Mouse (Mus musculus) hindbrain, embryonic 12.5 days (tissue): ENCODE measurements around the gene Pfn3. TPM values are rescaled to one million over a fixed set of nuclear protein-coding genes. Genes with fewer than 3 reads are reported as not detected.
A peak's percentile ranks its signal among the peaks of the same experiment; 100 is the strongest.

Source experiments
- ATAC-seq: fragments of 200-750 bp; cut with Nextera tagmentation; 2 replicates; pipeline ENCODE4 v1.8.0; 2017; ENCODE audit warnings: moderate TSS enrichment; ENCODE audit not compliant: low FRiP score
- H3K27ac ChIP-seq: fragments of 300-500 bp; sonication (generic); 2 replicates; pipeline ENCODE4 v1.5.1; 2016; ENCODE audit warnings: mild to moderate bottlenecking
- H3K27me3 ChIP-seq: fragments of 300-500 bp; sonication (generic); 2 replicates; pipeline ENCODE4 v1.6.1; 2016; ENCODE audit warnings: mild to moderate bottlenecking
- H3K36me3 ChIP-seq: fragments of 300-500 bp; sonication (generic); 2 replicates; pipeline ENCODE4 v1.6.1; 2016; ENCODE audit warnings: mild to moderate bottlenecking
- H3K4me1 ChIP-seq: fragments of 300-500 bp; sonication (generic); 2 replicates; pipeline ENCODE4 v1.6.1; 2016
- H3K4me2 ChIP-seq: fragments of 300-500 bp; sonication (generic); replicated peaks from 2 replicates; pipeline ENCODE4 v1.6.1; 2016; ENCODE audit warnings: mild to moderate bottlenecking
- H3K4me3 ChIP-seq: fragments of 300-500 bp; sonication (generic); 2 replicates; pipeline ENCODE4 v1.5.1; 2016; ENCODE audit warnings: mild to moderate bottlenecking
- H3K9ac ChIP-seq: fragments of 300-500 bp; sonication (generic); 2 replicates; pipeline ENCODE4 v1.6.1; 2016; ENCODE audit warnings: mild to moderate bottlenecking, moderate library complexity
- H3K9me3 ChIP-seq: fragments of 300-500 bp; sonication (generic); replicated peaks from 2 replicates; pipeline ENCODE4 v1.6.1; 2016; ENCODE audit warnings: mild to moderate bottlenecking
- WGBS: fragments of 180-500 bp; shearing (Covaris S2); methylation state at CpG from one replicate; pipeline ENCODE4 v1.1.7; 2016; 5-methylcytosine and 5-hydroxymethylcytosine counted together
- polyA plus RNA-seq: library from polyadenylated mRNA; unstranded; fragments of >200 nt; fragmentation: Nextera tagmentation; extraction: Ambion mirVana; gene quantifications from 2 replicates; pipeline ENCODE4 v1.2.1, GENCODE M21; 2016

The Pfn3 gene
- polyA plus RNA-seq, 1 experiment from 2014 or later, result not detected

GRCm38 (mm10) chr13:55404853-55405782, 9.9 kb downstream of the Pfn3 start:
- peak overlapping the region; percentile 11; the same call in 1 of the 2 replicates for H3K4me2 ChIP-seq
- peaks cover 19% of the 10 kb centered on the region for H3K27me3 ChIP-seq
- H3K9ac ChIP-seq, result peak overlapping the region; percentile 52
- H3K4me3 ChIP-seq, result no peak overlapping the region
- no peaks in the 10 kb centered on the region for H3K36me3 ChIP-seq
- ATAC-seq, result peak; percentile 88
- H3K4me1 ChIP-seq, result peaks cover 13% of the 10 kb centered on the region
- WGBS, result 15% methylated on average over 11 of the region's 11 CpGs
- no peaks in the 10 kb centered on the region for H3K9me3 ChIP-seq
- peak overlapping the region; percentile 81 for H3K27ac ChIP-seq

- Histone ChIP-seq H3K4me1 (peaks cover 13% of the 10 kb centered on the region), H3K27ac (peak overlapping the region; percentile 81), H3K4me3 (no peak overlapping the region), H3K36me3 (no peaks in the 10 kb centered on the region), H3K27me3 (peaks cover 19% of the 10 kb centered on the region), H3K4me2 (no peak overlapping the region), H3K9me3 (no peaks in the 10 kb centered on the region), H3K9ac (no peak overlapping the region)
- ATAC-seq, result no peak
- WGBS, result 71% methylated on average over 15 of the region's 15 CpGs
These were observed 10.8 kb downstream of the Pfn3 start for GRCm38 (mm10) chr13:55403935-55404852.

GRCm38 (mm10) chr13:55403266-55403665, 11.8 kb downstream of the Pfn3 start:
- H3K9ac ChIP-seq, result no peak overlapping the region
- H3K9me3 ChIP-seq, result no peaks in the 10 kb centered on the region
- peaks cover 13% of the 10 kb centered on the region for H3K4me1 ChIP-seq
- no peak overlapping the region for H3K4me2 ChIP-seq
- H3K4me3 ChIP-seq, result no peak overlapping the region
- 52% methylated on average over 7 of the region's 7 CpGs for WGBS
- peaks cover 19% of the 10 kb centered on the region for H3K27me3 ChIP-seq
- no peaks in the 10 kb centered on the region for H3K36me3 ChIP-seq
- H3K27ac ChIP-seq, result peak overlapping the region; percentile 81
- ATAC-seq, result peak; percentile 55

- 79% methylated on average over 1 of the region's 1 CpGs for WGBS
- ATAC-seq, result no peak
- no peak overlapping the region for H3K27ac ChIP-seq
- peaks cover 4% of the 10 kb centered on the region for H3K4me1 ChIP-seq
- H3K4me2 ChIP-seq, result no peak overlapping the region
- peaks cover 19% of the 10 kb centered on the region for H3K27me3 ChIP-seq
- H3K36me3 ChIP-seq, result no peaks in the 10 kb centered on the region
- H3K9me3 ChIP-seq, result no peaks in the 10 kb centered on the region
- no peak overlapping the region for H3K4me3 ChIP-seq
- no peak overlapping the region for H3K9ac ChIP-seq
These were observed 15.0 kb downstream of the Pfn3 start for GRCm38 (mm10) chr13:55400039-55400346.

GRCm38 (mm10) chr13:55399300-55400038, 15.6 kb downstream of the Pfn3 start:
- no peak overlapping the region for H3K4me3 ChIP-seq
- H3K4me1 ChIP-seq, result peaks cover 3% of the 10 kb centered on the region; the same call in 1 of the 2 replicates
- ATAC-seq, result no peak
- H3K9me3 ChIP-seq, result no peaks in the 10 kb centered on the region
- no peak overlapping the region for H3K27ac ChIP-seq
- H3K27me3 ChIP-seq, result peaks cover 19% of the 10 kb centered on the region
- no peak overlapping the region for H3K4me2 ChIP-seq
- WGBS, result 81% methylated on average over 5 of the region's 5 CpGs
- H3K36me3 ChIP-seq, result no peaks in the 10 kb centered on the region
- H3K9ac ChIP-seq, result no peak overlapping the region

- Histone ChIP-seq H3K9me3 (no peaks in the 10 kb centered on the region), H3K36me3 (no peaks in the 10 kb centered on the region), H3K4me1 (no peaks in the 10 kb centered on the region), H3K9ac (no peak within 1 kb of the TSS), H3K27ac (no peak within 1 kb of the TSS), H3K4me3 (no peak within 1 kb of the TSS), H3K4me2 (no peak within 1 kb of the TSS), H3K27me3 (peaks cover 14% of the 10 kb centered on the region)
- WGBS, result 75% methylated on average over 1 of the region's 1 CpGs
- ATAC-seq, result no peak
These were observed 16.9 kb downstream of the Pfn3 start, which contains the start of gene Slc34a1 for GRCm38 (mm10) chr13:55398088-55398487. Slc34a1 (plus strand) TSS chr13:55398187.

- no peak for ATAC-seq
- no peaks in the 10 kb centered on the region for H3K36me3 ChIP-seq
- no peak overlapping the region for H3K27ac ChIP-seq
- WGBS, result 69% methylated on average over 4 of the region's 4 CpGs
- H3K9me3 ChIP-seq, result no peaks in the 10 kb centered on the region
- no peak overlapping the region for H3K4me3 ChIP-seq
- no peak overlapping the region for H3K4me2 ChIP-seq
- no peaks in the 10 kb centered on the region; the same call in 1 of the 2 replicates for H3K27me3 ChIP-seq
- no peak overlapping the region for H3K9ac ChIP-seq
- H3K4me1 ChIP-seq, result no peaks in the 10 kb centered on the region
These were observed 22.1 kb downstream of the Pfn3 start for GRCm38 (mm10) chr13:55392933-55393332.

- no peak overlapping the region for H3K4me3 ChIP-seq
- 100% methylated on average over 1 of the region's 1 CpGs for WGBS
- H3K9ac ChIP-seq, result no peak overlapping the region
- H3K4me1 ChIP-seq, result no peaks in the 10 kb centered on the region
- H3K9me3 ChIP-seq, result no peaks in the 10 kb centered on the region
- H3K36me3 ChIP-seq, result no peaks in the 10 kb centered on the region
- ATAC-seq, result no peak
- no peak overlapping the region for H3K27ac ChIP-seq
- no peaks in the 10 kb centered on the region; the same call in 1 of the 2 replicates for H3K27me3 ChIP-seq
- H3K4me2 ChIP-seq, result no peak overlapping the region
These were observed 23.4 kb downstream of the Pfn3 start for GRCm38 (mm10) chr13:55391626-55392029.

GRCm38 (mm10) chr13:55390644-55391043, 24.4 kb downstream of the Pfn3 start:
- Histone ChIP-seq H3K4me3 (no peak overlapping the region), H3K36me3 (no peaks in the 10 kb centered on the region), H3K27me3 (no peaks in the 10 kb centered on the region), H3K4me2 (no peak overlapping the region), H3K9ac (no peak overlapping the region), H3K27ac (no peak overlapping the region), H3K4me1 (no peaks in the 10 kb centered on the region), H3K9me3 (no peaks in the 10 kb centered on the region)
- no peak for ATAC-seq
- WGBS, result 89% methylated on average over 3 of the region's 3 CpGs

- WGBS, result 77% methylated on average over 4 of the region's 4 CpGs
- Histone ChIP-seq H3K27ac (no peak overlapping the region), H3K9me3 (no peaks in the 10 kb centered on the region), H3K36me3 (no peaks in the 10 kb centered on the region), H3K27me3 (peaks cover 59% of the 10 kb centered on the region), H3K9ac (no peak overlapping the region), H3K4me1 (peaks cover 10% of the 10 kb centered on the region; the same call in 1 of the 2 replicates), H3K4me3 (no peak overlapping the region), H3K4me2 (no peak overlapping the region)
- no peak for ATAC-seq
These were observed 33.2 kb downstream of the Pfn3 start for GRCm38 (mm10) chr13:55381790-55382189.

GRCm38 (mm10) chr13:55378907-55379580, 36.0 kb downstream of the Pfn3 start:
- Histone ChIP-seq H3K4me1 (peaks cover 10% of the 10 kb centered on the region; the same call in 1 of the 2 replicates), H3K4me3 (peak overlapping the region; percentile 13; the same call in 1 of the 2 replicates), H3K27ac (no peak overlapping the region), H3K4me2 (0 out of 2 replicates have a peak overlapping the region, but pooled peaks have one; percentile 4), H3K27me3 (peaks cover 74% of the 10 kb centered on the region), H3K9ac (no peak overlapping the region), H3K9me3 (no peaks in the 10 kb centered on the region), H3K36me3 (no peaks in the 10 kb centered on the region)
- ATAC-seq, result no peak
- 3% methylated on average over 31 of the region's 32 CpGs for WGBS
